Mouse (Mus musculus) cortical plate, adult 2 months (tissue): ENCODE measurements around the gene Mmp9. TPM values are rescaled to one million over a fixed set of nuclear protein-coding genes. Genes with fewer than 3 reads are reported as not detected.

Experiments used
- H3K27ac ChIP-seq: fragments of 200-500 bp; 2 replicates; pipeline ENCODE4 v1.5.1; 2012; ENCODE audit warnings: low read length, control low read depth, inconsistent platforms; ENCODE audit not compliant: insufficient read depth
- H3K4me1 ChIP-seq: fragments of 200-500 bp; 2 replicates; pipeline ENCODE4 v1.6.1; 2011; ENCODE audit warnings: low read length; ENCODE audit not compliant: control insufficient read depth, insufficient read depth
- H3K4me3 ChIP-seq: fragments of 200-500 bp; 2 replicates; pipeline ENCODE4 v1.5.1; 2011; ENCODE audit warnings: mild to moderate bottlenecking, low read length, control low read depth; ENCODE audit not compliant: insufficient read depth
- CTCF ChIP-seq: fragments of 200-500 bp; IDR thresholded peaks from 2 replicates; pipeline ENCODE4 v1.5.1; 2011; ENCODE audit warnings: mild to moderate bottlenecking, control low read depth, low read length; ENCODE audit not compliant: insufficient read depth; ENCODE audit errors: extremely low read depth
- POLR2A ChIP-seq: fragments of 200-500 bp; IDR thresholded peaks from 2 replicates; pipeline ENCODE4 v1.6.1; 2011; ENCODE audit warnings: mild to moderate bottlenecking, low read length, control low read depth; ENCODE audit not compliant: insufficient read depth; ENCODE audit errors: extremely low read depth
- polyA plus RNA-seq: library from polyadenylated mRNA; depleted of rRNA; stranded (reverse); fragments of >200 nt; gene quantifications from 2 replicates; pipeline ENCODE4 v1.2.3, GENCODE M21; 2012

Gene Mmp9
- polyA plus RNA-seq, 1 experiment, result 1.5 TPM

GRCm38 (mm10) chr2:164985962-164986361 lies 45.4 kb downstream of the Mmp9 start:
- TF ChIP-seq CTCF, result no peak
- TF ChIP-seq POLR2A, result no peak

GRCm38 (mm10) chr2:164986371-164987027 lies 45.9 kb downstream of the Mmp9 start:
- Histone ChIP-seq H3K4me1 (peaks cover 4% of the 10 kb centered on the region; the same call in 1 of the 2 replicates), H3K27ac (no peak overlapping the region), H3K4me3 (no peak overlapping the region)
- no peak for TF ChIP-seq CTCF
- no peak for TF ChIP-seq POLR2A

More at GRCm38 (mm10) chr2:164985962-164986361, 45.4 kb downstream of the Mmp9 start:
- Histone ChIP-seq H3K27ac (no peak overlapping the region), H3K4me3 (no peak overlapping the region), H3K4me1 (peaks cover 4% of the 10 kb centered on the region; the same call in 1 of the 2 replicates)

GRCm38 (mm10) chr2:164988777-164989176 lies 48.2 kb downstream of the Mmp9 start:
- TF ChIP-seq CTCF (no peak), POLR2A (no peak)
- Histone ChIP-seq H3K27ac (no peak overlapping the region), H3K4me3 (no peak overlapping the region), H3K4me1 (peaks cover 4% of the 10 kb centered on the region; the same call in 1 of the 2 replicates)

- Histone ChIP-seq H3K27ac (no peak overlapping the region), H3K4me3 (no peak overlapping the region), H3K4me1 (peaks cover 7% of the 10 kb centered on the region)
- no peak for TF ChIP-seq CTCF
Observed at GRCm38 (mm10) chr2:164991111-164991510, 50.5 kb downstream of the Mmp9 start.

- no peak overlapping the region for H3K4me3 ChIP-seq
- H3K4me1 ChIP-seq, result peaks cover 7% of the 10 kb centered on the region
- no peak overlapping the region for H3K27ac ChIP-seq
- no peak for TF ChIP-seq CTCF
- no peak for TF ChIP-seq POLR2A
Observed at GRCm38 (mm10) chr2:164991808-164992207, 51.2 kb downstream of the Mmp9 start.

- TF ChIP-seq POLR2A, result no peak
- no peak for TF ChIP-seq CTCF
Observed at GRCm38 (mm10) chr2:164994156-164994555, 53.6 kb downstream of the Mmp9 start.

GRCm38 (mm10) chr2:164994659-164995428 lies 54.3 kb downstream of the Mmp9 start:
- H3K4me1 ChIP-seq, result peaks cover 2% of the 10 kb centered on the region
- peak overlapping the region; percentile 54 for H3K27ac ChIP-seq
- TF ChIP-seq CTCF (no peak), POLR2A (no peak)
- H3K4me3 ChIP-seq, result no peak overlapping the region

More at GRCm38 (mm10) chr2:164994156-164994555, 53.6 kb downstream of the Mmp9 start:
- Histone ChIP-seq H3K27ac (peak overlapping the region; percentile 54), H3K4me1 (peaks cover 4% of the 10 kb centered on the region), H3K4me3 (no peak overlapping the region)

GRCm38 (mm10) chr2:164995976-164996375 lies 55.4 kb downstream of the Mmp9 start:
- Histone ChIP-seq H3K27ac (no peak overlapping the region), H3K4me1 (peaks cover 2% of the 10 kb centered on the region), H3K4me3 (no peak overlapping the region)
- TF ChIP-seq POLR2A, result no peak
- TF ChIP-seq CTCF, result no peak

GRCm38 (mm10) chr2:164996848-164997720 lies 56.5 kb downstream of the Mmp9 start:
- H3K27ac ChIP-seq, result peak overlapping the region; percentile 57; the same call in 1 of the 2 replicates
- TF ChIP-seq POLR2A, result no peak
- no peak for TF ChIP-seq CTCF
- H3K4me3 ChIP-seq, result no peak overlapping the region

More at GRCm38 (mm10) chr2:164996848-164997720, 56.5 kb downstream of the Mmp9 start:
- peaks cover 2% of the 10 kb centered on the region for H3K4me1 ChIP-seq
